ENCODE assay signal across 23 mouse cellular contexts in the genomic region with DNA sequence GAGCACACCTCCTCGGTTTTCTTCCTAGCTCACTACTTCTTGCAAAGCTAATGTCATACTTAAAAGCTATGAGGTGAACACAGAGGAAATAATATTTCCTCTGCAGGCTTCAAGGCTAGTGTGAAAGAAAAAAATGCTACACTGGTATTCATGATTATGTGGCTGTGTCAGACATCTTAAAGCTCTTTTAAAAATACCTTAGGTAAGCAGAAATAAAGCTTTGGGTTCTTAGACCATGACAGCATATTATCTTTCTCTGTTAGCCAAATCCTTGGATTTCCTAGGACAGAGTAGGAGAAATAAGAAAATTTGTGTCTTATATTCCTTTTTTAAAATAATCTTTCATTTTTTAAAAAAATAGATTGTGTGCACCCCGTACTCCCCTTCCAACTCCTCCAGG.
DNase-seq lines count a peak whose midpoint lies in the region; ATAC-seq and TF ChIP-seq lines count a peak whose summit lies in the region.
"Had no signal": no experiment of that assay in that cellular context is flagged by ENCODE, and none has a peak within 500 bp of the region (broad histone marks: within the 10 kb centered on the region; RNA-seq: fewer than 3 reads in every experiment).

No protein-coding gene starts in this region.

- no peak overlapping the region for H3K27ac ChIP-seq in CH12.LX (ENCODE audit: insufficient read depth, low read depth)
- H3K27ac ChIP-seq in MEL (ENCODE audit: control insufficient read depth, low read depth, low read length): no peak overlapping the region
- H3K27ac ChIP-seq in intestine, postnatal 0 days (ENCODE audit: low read depth, low read length): no peak overlapping the region
- H3K27ac ChIP-seq: embryonic facial prominence, embryonic 13.5 days; embryonic facial prominence, embryonic 15.5 days; forebrain, embryonic 10.5 days; forebrain, embryonic 12.5 days had no signal

- H3K9me3 ChIP-seq in CH12.LX (replicated peaks; ENCODE audit: low read length) (no peaks in the 10 kb centered on the region), MEL (replicated peaks; ENCODE audit: insufficient read depth, low read length) (no peaks in the 10 kb centered on the region)
- no peaks in the 10 kb centered on the region for H3K9me3 ChIP-seq in intestine, postnatal 0 days (ENCODE audit: control insufficient read depth)
- H3K9me3 ChIP-seq: embryonic facial prominence, embryonic 13.5 days; embryonic facial prominence, embryonic 15.5 days; forebrain, embryonic 10.5 days; forebrain, embryonic 12.5 days; G1E had no signal

- dilution Hi-C loops in CH12.LX (cut with MboI; ENCODE audit: extremely low pct_ligation_motif_present, extremely low pct_unique_long_range_greater_than_20kb, low sequenced_read_pairs): no loop called here

- WGBS in intestine, postnatal 0 days: 82% methylated on average over 2 of the region's 2 CpGs

- H3K36me3 ChIP-seq in CH12.LX (replicated peaks in 1 of 2; ENCODE audit: control insufficient read depth in 1 of 2, insufficient read depth in 1 of 2, low read length in 1 of 2) (peaks cover 11 to 48% of the 10 kb centered on the region in 2 experiments), MEL (ENCODE audit: control insufficient read depth in 1 of 2, insufficient read depth in 2 of 2, low read length in 2 of 2) (peaks cover 0 to 2% of the 10 kb centered on the region in 2 experiments; a peak in 2 of 4 replicates)
- no peaks in the 10 kb centered on the region for H3K36me3 ChIP-seq in intestine, postnatal 0 days (ENCODE audit: control insufficient read depth, insufficient read depth)

- DNase-seq in CD4-positive helper T cell, adult 2 months (ENCODE audit: low read depth, low spot score): peak; percentile 33
- DNase-seq in CH12.LX (ENCODE audit: extremely low read depth) (no peak), MEL (ENCODE audit: low read depth, low spot score) (no peak)
- no peak for DNase-seq in urinary bladder, postnatal 25 days (ENCODE audit: low spot score)
- DNase-seq: adrenal gland, adult 2 months; adrenal gland, postnatal 10 days; adrenal gland, postnatal 25 days; cerebellum, adult 11 months; cerebellum, adult 18-20 months; cerebellum, adult 8-10 months; cerebellum, adult 9-11 months; cerebellum, postnatal 14 days; cerebellum, postnatal 36 days; embryo, embryonic 11 days had no signal

- peaks cover 0 to 10% of the 10 kb centered on the region in 2 experiments; a peak in 2 of 4 replicates for H3K4me1 ChIP-seq in CH12.LX (ENCODE audit: control insufficient read depth in 1 of 2, insufficient read depth in 2 of 2)
- no peaks in the 10 kb centered on the region for H3K4me1 ChIP-seq in MEL (ENCODE audit: control insufficient read depth in 1 of 2, insufficient read depth in 2 of 2, low read length in 2 of 2)
- H3K4me1 ChIP-seq in intestine, postnatal 0 days (replicated peaks; ENCODE audit: control insufficient read depth, insufficient read depth, low read length): no peaks in the 10 kb centered on the region
- H3K4me1 ChIP-seq: embryonic facial prominence, embryonic 13.5 days; embryonic facial prominence, embryonic 15.5 days; forebrain, embryonic 10.5 days; forebrain, embryonic 12.5 days had no signal

- TF ChIP-seq CTCF in CH12.LX (conservative IDR thresholded peaks at IDR 0.05 in 1 of 2, IDR thresholded peaks at IDR 0.05 in 1 of 2; ENCODE audit: low read depth in 2 of 2, low read length in 2 of 2): no peak
- no peak for TF ChIP-seq CTCF in MEL (IDR thresholded peaks at IDR 0.05 in 2 of 3, conservative IDR thresholded peaks at IDR 0.05 in 1 of 3; ENCODE audit: control insufficient read depth in 1 of 3, insufficient read depth in 1 of 3, low read depth in 2 of 3, low read length in 3 of 3, poor library complexity in 1 of 3, severe bottlenecking in 1 of 3)
- no peak for TF ChIP-seq CTCF in intestine, postnatal 0 days (IDR thresholded peaks at IDR 0.05; ENCODE audit: low read depth)

- no peaks in the 10 kb centered on the region for H3K79me2 ChIP-seq in CH12.LX (replicated peaks; ENCODE audit: control insufficient read depth, extremely low read depth, insufficient read depth, poor library complexity, severe bottlenecking)
- H3K79me2 ChIP-seq in MEL (ENCODE audit: control insufficient read depth, insufficient read depth, low read length, poor library complexity): no peaks in the 10 kb centered on the region

- TF ChIP-seq EP300 in CH12.LX (IDR thresholded peaks at IDR 0.05; ENCODE audit: low read length) (no peak), MEL (IDR thresholded peaks at IDR 0.05; ENCODE audit: low read depth in 1 of 2, low read length in 2 of 2) (no peak)

- H3K9ac ChIP-seq in CH12.LX (ENCODE audit: insufficient read depth, low read depth): no peak overlapping the region
- no peak overlapping the region for H3K9ac ChIP-seq in MEL (ENCODE audit: control insufficient read depth, low read depth, low read length, poor library complexity, severe bottlenecking)
- H3K9ac ChIP-seq in intestine, postnatal 0 days (ENCODE audit: low read depth, low read length): no peak overlapping the region
- H3K9ac ChIP-seq: embryonic facial prominence, embryonic 13.5 days; embryonic facial prominence, embryonic 15.5 days; forebrain, embryonic 12.5 days had no signal

- in situ Hi-C loops in CH12.LX (cut with MboI; ENCODE audit: low pct_ligation_motif_present, low pct_unique_long_range_greater_than_20kb, low sequenced_read_pairs): no loop called here

- no peak overlapping the region for H3K4me2 ChIP-seq in CH12.LX (ENCODE audit: insufficient read depth, low read depth, poor library complexity, severe bottlenecking)
- H3K4me2 ChIP-seq in intestine, postnatal 0 days (replicated peaks; ENCODE audit: low read depth): no peak overlapping the region
- H3K4me2 ChIP-seq: embryonic facial prominence, embryonic 13.5 days; embryonic facial prominence, embryonic 15.5 days; forebrain, embryonic 12.5 days had no signal

- TF ChIP-seq RAD21 in CH12.LX (IDR thresholded peaks at IDR 0.05; ENCODE audit: low read depth, low read length) (no peak), MEL (IDR thresholded peaks at IDR 0.05; ENCODE audit: low read depth, low read length) (no peak)

- no peaks in the 10 kb centered on the region for H3K27me3 ChIP-seq in CH12.LX (replicated peaks)
- H3K27me3 ChIP-seq in MEL (ENCODE audit: control insufficient read depth in 1 of 2, insufficient read depth in 2 of 2, low read length in 2 of 2): no peaks in the 10 kb centered on the region
- H3K27me3 ChIP-seq in intestine, postnatal 0 days (replicated peaks; ENCODE audit: control insufficient read depth, insufficient read depth, low read length): no peaks in the 10 kb centered on the region
- H3K27me3 ChIP-seq: embryonic facial prominence, embryonic 13.5 days; embryonic facial prominence, embryonic 15.5 days; forebrain, embryonic 12.5 days had no signal

- H3K4me3 ChIP-seq in CH12.LX (replicated peaks in 1 of 3; ENCODE audit: low read depth in 2 of 3, low read length in 2 of 3, poor library complexity in 1 of 3) (no peak overlapping the region), MEL (ENCODE audit: control insufficient read depth in 1 of 2, insufficient read depth in 1 of 2, low read depth in 2 of 2, low read length in 2 of 2) (no peak overlapping the region)
- no peak overlapping the region for H3K4me3 ChIP-seq in intestine, postnatal 0 days (ENCODE audit: low read depth, low read length)
- H3K4me3 ChIP-seq: embryonic facial prominence, embryonic 13.5 days; embryonic facial prominence, embryonic 15.5 days; erythroblast, embryonic 14.5 days; forebrain, embryonic 10.5 days; forebrain, embryonic 12.5 days had no signal

- TF ChIP-seq POLR2A in CH12.LX (IDR thresholded peaks at IDR 0.05; ENCODE audit: low read depth, low read length): no peak
- TF ChIP-seq POLR2A in MEL (IDR thresholded peaks at IDR 0.05; ENCODE audit: control insufficient read depth in 1 of 2, insufficient read depth in 1 of 2, low read depth in 1 of 2, low read length in 2 of 2, poor library complexity in 1 of 2): no peak

- ATAC-seq in intestine, postnatal 0 days: no peak
- ATAC-seq: forebrain, embryonic 14.5 days; forebrain, embryonic 16.5 days had no signal

TF ChIP-seq in CH12.LX, 34 proteins besides CTCF, POLR2A, EP300 and RAD21:
- TF ChIP-seq CHD2 (IDR thresholded peaks at IDR 0.05; ENCODE audit: low read length) (no peak), SIN3A (IDR thresholded peaks at IDR 0.05; ENCODE audit: low read length) (no peak), MAFK (IDR thresholded peaks at IDR 0.05; ENCODE audit: insufficient replicate concordance, low read length) (peak; percentile 68), ELF1 (IDR thresholded peaks at IDR 0.05; ENCODE audit: low read depth, low read length) (no peak)

TF ChIP-seq in MEL, 35 proteins besides CTCF, POLR2A, EP300 and RAD21:
- peak; percentile 67; the same call in 1 of the 2 replicates for TF ChIP-seq MAFK (IDR thresholded peaks at IDR 0.05; ENCODE audit: borderline replicate concordance, low read depth, low read length)
- no peak for TF ChIP-seq NELFE (IDR thresholded peaks at IDR 0.05; ENCODE audit: low read depth, low read length)
